Mouse (Mus musculus) ovary, postnatal 14 days (tissue): ENCODE data around the gene Fam83f.
A peak's percentile ranks its signal among the peaks of the same experiment; 100 is the strongest.

Experiments used
- DNase-seq: peaks from one replicate; pipeline ENCODE4 v3.0.0; 2022; ENCODE audit warnings: low spot score

Fam83f gene

DNA sequence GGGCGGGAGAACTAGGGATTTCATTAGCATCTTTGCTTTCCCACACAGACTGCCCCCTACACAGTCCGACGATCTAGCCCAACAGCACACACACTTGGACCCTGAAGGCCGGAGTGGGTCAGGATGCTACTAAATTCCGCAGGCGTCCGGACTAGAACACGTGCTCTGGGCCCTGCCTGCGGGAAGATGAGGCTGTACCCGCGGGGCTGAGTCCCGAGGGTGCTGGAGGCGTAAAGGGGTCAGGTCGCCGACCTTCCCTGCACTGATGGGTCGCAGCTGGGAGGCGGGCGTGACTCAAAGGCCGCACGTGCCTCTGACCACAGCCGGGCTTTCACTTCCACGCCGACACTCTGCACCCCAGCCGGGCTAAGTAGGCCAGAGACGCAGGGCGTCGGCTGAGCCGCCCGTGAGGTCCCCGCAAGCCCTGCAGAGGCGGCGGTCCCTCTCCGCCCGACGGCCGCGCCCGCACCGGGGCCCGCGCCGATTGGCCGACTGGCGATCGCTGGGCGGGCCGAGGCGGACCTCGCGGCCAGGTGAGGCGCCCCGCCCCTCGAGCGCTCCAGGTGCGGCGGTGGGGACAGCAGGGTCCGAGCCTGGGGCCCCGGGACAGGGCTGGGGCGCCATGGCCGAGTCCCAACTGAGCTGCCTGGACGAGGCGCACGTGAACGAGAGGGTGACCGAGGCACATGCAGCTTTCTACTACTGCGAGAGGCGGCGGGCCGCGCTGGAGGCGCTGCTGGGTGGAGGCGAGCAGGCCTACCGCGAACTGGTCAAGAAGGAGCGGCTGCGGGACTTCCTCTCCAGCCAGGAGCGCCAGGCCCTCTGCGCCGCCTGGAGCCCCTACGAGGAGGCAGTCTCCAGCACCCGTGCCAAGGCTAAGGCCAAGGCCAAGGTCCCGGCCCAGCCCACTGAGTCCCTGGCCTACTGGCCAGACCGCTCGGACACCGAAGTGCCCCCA is at the start of gene Fam83f:
Gene Fam83f (plus strand): TSS at position 553 of the 958 bp plus-strand sequence.
- no peak for DNase-seq

- no peak for DNase-seq
Observed at GRCm38 (mm10) chr15:80623171-80623837, 48.3 kb upstream of the Fam83f start.

GRCm38 (mm10) chr15:80626472-80626871 is 45.2 kb upstream of the Fam83f start:
- DNase-seq = no peak

DNA sequence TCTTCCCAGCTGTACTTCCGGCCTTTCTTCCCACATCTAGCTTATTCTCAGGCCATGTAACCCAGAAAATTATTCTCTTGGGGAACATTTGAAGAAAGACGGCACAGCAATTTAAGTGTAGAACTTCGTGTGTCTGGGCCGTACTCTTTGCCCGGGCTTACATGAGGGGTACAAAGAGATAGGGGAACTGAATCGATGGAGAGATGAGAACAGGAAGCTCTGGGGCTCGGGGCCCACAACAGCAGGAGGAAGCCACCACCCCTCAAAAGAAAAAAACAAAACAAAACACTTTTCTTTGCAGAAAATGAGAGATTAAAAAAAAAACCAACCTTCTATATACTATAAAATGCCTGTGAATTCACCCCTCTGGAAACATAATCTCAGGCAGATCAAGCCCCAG is 41.5 kb upstream of the Fam83f start:
- DNase-seq = no peak

DNA sequence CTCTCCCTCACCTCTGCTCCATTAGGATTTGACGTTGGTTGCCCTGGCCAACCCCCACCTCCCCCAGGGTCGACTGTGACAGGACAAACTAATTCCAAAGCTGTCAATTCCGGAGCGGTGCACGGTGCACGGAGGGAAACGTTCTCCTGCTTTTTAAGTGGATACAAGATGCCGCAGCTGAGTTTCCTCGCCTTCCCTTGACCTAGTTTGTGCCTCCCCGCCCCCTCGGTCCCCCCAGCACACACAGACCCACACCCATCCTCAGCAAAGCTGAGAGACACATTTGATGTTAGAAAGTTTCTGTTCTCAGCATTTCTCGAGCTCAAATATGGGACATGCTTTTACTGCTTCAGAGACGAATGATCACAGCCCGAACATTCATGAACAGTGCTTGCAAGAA is 40.9 kb upstream of the Fam83f start:
- DNase-seq = no peak

- no peak for DNase-seq
Observed at GRCm38 (mm10) chr15:80631311-80631710, 40.3 kb upstream of the Fam83f start.

GRCm38 (mm10) chr15:80632280-80632893 is 39.3 kb upstream of the Fam83f start:
- DNase-seq = no peak

- DNase-seq = peak; percentile 31
Observed at GRCm38 (mm10) chr15:80634391-80635193, 37.1 kb upstream of the Fam83f start.

DNA sequence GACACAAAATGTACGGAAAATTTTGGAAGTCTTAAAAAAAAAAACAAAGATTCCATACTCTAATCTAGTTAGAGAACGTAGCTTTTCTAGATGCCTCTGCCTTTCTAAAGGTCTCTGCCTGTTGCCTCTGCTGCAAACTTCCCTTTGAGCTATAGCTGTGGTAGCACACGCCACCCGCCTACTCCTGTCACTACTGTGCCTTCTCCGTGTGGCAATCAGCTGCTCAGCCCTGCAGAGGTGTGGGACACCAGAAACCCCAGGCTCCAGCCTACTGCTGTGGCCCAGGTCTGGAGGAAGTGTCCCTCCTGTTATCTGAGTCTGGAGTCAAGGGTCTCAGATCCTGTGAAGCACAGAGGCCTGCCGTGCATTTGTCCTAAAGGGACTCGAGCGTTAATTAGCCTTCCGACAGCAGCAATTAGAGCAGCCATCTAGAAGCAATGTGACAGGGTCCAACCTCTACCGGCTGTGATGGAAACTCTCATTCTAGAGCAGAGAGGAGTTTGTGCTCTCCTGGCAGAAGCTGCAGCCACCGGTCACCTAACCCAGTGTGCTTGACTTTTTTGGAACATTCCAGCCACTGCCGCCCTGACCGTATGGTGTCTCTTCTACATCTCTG is 34.8 kb upstream of the Fam83f start:
- DNase-seq = no peak

GRCm38 (mm10) chr15:80639071-80639702 is 32.5 kb upstream of the Fam83f start:
- no peak for DNase-seq

DNA sequence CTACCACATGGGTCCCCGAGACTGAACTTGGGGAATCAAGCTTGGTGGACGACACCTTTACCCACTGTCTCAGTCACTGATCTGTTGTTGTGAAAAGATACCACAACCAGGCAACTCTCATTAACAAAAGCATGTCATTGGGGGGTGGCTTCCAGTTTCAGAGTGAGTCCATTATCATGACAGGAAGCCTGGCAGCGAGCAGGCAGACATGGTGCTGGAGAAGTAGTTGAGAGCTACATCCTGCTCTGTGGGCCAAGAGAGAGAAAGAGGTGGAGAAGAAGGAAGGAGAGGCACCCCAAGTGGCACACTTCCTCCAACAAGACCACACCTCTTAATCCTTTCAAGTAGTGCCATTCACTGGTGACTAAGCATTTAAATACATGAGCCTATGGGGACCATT is 31.8 kb upstream of the Fam83f start:
- no peak for DNase-seq

GRCm38 (mm10) chr15:80641702-80642435 is 29.8 kb upstream of the Fam83f start:
- no peak for DNase-seq

DNA sequence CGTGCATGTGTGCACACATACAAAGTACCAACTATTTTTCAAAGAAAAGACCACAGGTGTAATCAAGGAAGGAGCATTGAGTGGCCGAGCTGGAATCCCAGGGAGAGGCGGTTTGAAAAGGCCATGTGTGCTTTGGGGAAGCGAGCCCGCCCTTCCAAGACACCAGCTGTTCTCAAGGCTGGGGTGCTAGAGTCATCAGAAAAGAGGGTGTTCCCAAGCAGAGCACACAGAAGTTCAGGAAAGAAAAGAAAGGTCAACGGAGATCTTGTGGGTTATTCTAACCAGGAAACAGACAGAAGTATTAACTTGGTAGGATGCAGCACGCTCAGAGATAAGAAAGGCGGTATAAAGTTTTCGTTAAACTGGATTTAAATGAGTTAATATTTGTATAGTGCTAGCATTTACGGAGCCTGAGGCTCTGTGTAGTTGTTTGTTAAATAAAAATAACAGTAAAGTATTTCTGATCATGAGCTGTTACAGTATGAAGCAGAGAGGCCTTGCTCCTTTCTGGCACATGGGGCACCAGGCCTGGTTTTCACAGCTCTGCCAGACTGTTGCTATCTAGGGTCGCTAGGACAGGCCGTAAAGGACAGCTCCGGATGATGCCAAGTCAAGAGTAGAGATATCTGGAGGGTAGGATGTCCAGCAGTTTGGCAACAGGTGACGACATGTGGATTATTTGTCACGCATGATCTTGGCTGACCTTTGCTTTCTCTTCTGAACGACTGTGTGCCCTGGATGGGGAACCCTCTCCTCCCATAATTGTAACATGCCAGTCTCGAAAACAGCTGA is 26.4 kb upstream of the Fam83f start:
- DNase-seq = no peak

DNA sequence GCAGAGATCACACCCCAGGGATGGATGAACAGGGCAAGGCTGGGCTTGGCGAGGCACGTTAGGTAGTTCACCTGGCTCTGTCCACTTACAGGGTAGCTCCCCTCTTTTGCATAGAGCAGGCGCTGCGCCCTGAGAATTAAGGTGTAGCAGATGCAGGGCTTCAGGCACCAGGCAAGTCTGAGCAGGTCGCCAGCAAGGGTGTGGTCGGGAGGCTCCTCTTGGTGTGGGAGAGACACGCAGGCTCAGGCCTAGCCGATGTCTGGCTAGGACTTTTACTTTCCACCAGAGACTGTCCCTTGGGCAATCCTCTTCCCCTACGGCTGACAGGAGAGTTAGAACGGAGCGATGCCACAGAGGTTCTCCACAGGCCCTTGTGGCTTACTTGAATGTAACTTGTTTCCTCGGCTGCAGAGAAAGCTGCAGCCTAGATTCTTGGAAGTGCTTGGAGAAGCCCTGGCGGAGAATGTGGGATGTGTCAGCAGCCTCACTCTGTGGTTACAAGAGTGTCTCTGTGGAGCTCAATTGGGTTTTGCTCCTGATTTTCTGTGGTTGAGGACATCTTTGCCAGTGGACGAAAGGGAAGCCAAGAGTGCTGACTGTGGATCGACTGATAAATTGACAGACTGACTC is 22.6 kb upstream of the Fam83f start:
- DNase-seq = no peak

DNA sequence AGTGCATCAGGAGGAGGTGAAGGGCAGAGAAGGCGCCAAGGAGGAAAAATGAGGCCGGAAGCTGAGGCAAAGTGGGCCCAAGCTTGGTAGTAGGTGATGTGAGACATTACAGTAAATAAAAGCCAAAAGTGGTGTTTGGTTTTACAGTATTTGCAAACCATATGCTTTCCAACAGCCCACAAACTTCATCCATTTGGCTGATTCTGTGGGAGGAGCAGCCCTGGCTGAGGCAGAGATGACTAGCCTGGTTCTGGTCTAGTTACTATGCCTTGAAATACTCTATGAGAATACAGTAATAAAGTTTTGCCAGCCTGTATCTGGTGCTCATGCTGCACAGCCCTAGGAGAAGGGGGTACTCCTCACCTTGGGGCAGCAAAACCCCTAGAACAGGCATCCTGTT is 21.2 kb upstream of the Fam83f start:
- DNase-seq = no peak

GRCm38 (mm10) chr15:80653865-80654264 is 17.8 kb upstream of the Fam83f start:
- no peak for DNase-seq

- DNase-seq = no peak
Observed at GRCm38 (mm10) chr15:80658815-80659471, 12.7 kb upstream of the Fam83f start.

- DNase-seq = no peak
Observed at GRCm38 (mm10) chr15:80660963-80661362, 10.7 kb upstream of the Fam83f start.
